Mouse (Mus musculus): ENCODE measurements around the gene Eif4a1. TPM values are rescaled to one million over a fixed set of nuclear protein-coding genes. Genes with fewer than 3 reads are reported as not detected.

The Eif4a1 gene
- 508 TPM for polyA plus RNA-seq (2017; shearing (Covaris generic))

GRCm38 (mm10) chr11:69672211-69672706, at the start of gene Eif4a1:
Eif4a1 (minus strand) TSS chr11:69672423.

GRCm38 (mm10) chr11:69695361-69696181, 23.3 kb upstream of the Eif4a1 start, which contains the start of the genes Tnfsf12 and Tnfsfm13:
Tnfsf12 (minus strand) TSS chr11:69695849.
Tnfsfm13 (minus strand) TSS chr11:69696098.

DNA sequence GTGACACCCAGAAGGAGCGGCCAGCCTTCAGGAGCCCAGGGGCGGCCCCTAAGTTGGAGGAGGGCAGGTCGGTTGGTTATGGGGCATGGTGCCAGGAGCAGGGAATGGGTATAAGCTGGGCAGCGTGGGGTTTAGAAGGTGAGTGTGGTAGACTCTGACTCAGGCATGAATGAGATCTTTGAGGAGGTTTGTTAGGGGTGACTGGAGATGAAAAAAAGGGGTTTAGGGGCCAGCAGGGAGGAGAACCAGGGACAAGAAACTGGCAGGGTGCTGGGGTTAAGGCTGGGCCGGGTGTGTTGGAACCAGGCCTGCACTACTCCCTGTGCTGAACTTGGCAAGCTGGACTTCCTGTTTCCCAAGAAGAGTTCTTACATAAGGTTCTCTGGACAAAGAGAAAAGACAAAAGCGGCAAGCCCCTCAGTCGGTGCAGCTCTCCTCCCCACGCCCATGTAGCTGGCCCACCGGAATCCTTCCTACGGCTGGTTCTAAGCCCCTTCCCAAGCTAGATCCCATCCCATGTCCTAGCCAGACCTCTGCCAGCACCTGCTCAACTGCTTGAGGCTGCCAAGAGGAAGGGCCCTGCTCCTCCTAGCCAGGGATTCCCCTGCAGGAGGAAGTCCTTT, 13.4 kb upstream of the Eif4a1 start, which contains the start of gene Tnfsf13:
TSS of gene Tnfsf13 (minus strand) at position 259 of the 623 bp plus-strand sequence.

GRCm38 (mm10) chr11:69681314-69682208, 9.3 kb upstream of the Eif4a1 start, which contains the start of gene Senp3:
Senp3 (minus strand) TSS chr11:69682084.

GRCm38 (mm10) chr11:69665961-69666664, 6.1 kb downstream of the Eif4a1 start, which contains the start of gene Cd68:
Cd68 (minus strand) TSS chr11:69666153.

DNA sequence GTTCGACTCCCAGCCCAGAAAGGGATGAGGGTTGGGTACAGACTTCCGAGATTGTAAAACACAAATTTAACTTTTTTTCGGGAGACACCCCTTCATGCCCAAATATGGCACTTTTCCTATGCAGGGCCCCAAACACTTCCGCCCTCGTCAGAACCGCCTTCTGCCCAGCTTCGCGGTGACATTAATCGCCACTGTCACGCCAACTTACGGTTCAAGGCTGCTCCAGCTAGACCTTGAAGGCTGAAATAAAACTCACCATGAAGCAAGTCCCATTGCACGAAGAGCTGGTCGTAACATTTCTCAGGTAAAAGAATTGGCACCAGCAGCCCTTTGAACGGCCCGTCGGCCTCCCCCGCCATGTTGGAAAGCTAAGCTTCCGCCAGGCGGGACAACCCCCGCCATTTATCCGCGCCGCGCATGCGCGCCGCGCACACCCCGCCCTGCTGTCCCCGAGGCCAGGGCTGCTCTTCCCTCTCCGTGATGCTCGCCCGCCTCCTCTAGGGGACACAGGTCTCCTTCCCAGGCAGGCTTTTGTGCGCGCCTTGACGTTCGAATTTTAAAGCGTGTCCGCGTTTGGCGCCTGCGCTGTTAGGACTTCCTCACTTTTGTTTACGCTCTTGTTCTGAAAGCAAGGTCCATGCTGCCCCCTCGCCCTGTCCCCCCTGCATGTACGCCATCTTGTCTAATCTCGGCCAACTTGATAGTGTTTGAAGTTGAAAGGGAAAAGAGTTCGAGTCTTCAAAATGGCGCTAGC, 9.8 kb downstream of the Eif4a1 start, which contains the start of gene Mpdu1:
TSS of gene Mpdu1 (minus strand) at position 430 of the 754 bp plus-strand sequence.

DNA sequence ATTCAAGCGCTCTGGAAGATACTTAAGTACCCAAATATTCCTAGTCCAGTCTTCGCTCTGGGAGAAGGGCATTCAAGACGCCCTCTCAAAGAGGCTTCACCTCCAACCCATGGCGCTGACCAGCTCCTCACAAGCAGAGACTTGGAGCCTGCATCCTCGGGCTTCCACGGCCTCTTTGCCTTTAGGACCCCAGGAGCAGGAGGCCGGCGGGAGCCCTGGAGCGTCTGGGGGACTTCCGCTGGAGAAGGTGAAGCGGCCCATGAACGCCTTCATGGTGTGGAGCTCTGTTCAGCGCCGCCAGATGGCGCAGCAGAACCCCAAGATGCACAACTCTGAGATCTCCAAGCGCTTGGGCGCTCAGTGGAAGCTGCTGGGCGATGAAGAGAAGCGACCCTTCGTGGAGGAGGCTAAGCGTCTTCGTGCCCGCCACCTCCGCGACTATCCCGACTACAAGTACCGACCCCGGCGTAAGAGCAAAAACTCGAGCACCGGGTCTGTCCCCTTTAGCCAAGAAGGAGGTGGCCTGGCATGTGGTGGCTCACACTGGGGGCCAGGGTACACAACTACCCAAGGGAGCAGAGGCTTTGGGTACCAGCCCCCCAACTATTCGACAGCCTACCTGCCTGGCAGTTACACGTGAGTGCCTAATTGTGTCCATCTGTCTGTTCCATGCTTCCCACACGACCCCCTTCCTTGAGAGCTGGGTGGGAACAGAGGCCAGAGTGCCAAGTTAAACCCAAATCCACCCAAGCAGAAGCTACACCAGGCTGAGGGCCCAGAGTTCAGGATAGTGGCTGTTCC, 16.8 kb downstream of the Eif4a1 start, which contains the start of gene Sox15:
TSS of gene Sox15 (plus strand) at position 51 of the 801 bp plus-strand sequence.

GRCm38 (mm10) chr11:69632284-69633089, 39.7 kb downstream of the Eif4a1 start, which contains the start of gene Fxr2:
Fxr2 (plus strand) TSS chr11:69632990.

DNA sequence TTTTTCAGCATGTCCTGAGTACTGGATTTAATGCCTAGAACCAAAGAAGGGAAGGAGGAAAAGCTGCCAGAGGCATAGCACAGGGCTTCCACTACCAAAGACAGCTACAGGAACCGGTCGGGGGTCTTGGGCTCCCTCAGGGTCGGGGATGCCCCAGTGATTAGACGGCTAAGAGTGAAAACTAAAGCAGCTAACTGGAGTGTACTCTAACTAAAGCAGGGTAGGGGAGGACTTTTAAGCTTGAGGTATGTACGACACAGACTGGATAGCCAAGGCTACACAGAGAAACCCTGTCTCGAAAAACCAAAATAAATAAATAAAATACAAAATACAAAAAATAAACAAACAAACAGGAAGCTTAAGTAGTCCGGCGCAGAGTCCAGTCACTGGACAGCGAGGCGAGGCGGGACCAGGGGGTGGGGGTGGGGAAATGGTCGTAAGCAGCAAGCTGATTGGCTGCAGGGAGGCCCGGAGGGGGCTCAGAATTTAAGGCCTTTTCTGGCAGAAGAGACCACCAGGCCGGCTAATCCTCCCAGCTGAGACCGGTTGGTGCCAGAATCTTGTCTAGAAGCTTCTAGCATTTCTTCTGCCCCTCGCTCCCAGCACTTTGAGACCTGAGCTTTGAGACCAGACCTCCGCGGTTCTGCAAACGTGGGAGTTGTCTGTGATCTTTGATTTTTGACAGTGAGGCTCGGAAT, 50.5 kb downstream of the Eif4a1 start, which contains the start of gene Sat2:
TSS of gene Sat2 (plus strand) at position 454 of the 698 bp plus-strand sequence.

GRCm38 (mm10) chr11:69617805-69618204, 54.4 kb downstream of the Eif4a1 start, which contains the start of gene Shbg:
Shbg (minus strand) TSS chr11:69617905.

Other genes starting within 250 kb of the Eif4a1 start
- not detected for gene Dnah2, start 123.3 kb downstream of the Eif4a1 start, polyA plus RNA-seq (2017; shearing (Covaris generic))
- gene Efnb3, start 112.2 kb downstream of the Eif4a1 start, polyA plus RNA-seq (2017; shearing (Covaris generic)): 0.27 TPM
- gene Wrap53, start 92.2 kb downstream of the Eif4a1 start, polyA plus RNA-seq (2017; shearing (Covaris generic)): 32.4 TPM
- gene Trp53, start 92.1 kb downstream of the Eif4a1 start, polyA plus RNA-seq (2017; shearing (Covaris generic)): 242 TPM
- 0.20 TPM for gene Atp1b2, start 66.5 kb downstream of the Eif4a1 start, polyA plus RNA-seq (2017; shearing (Covaris generic))
- not detected for gene Shbg, start 54.5 kb downstream of the Eif4a1 start, polyA plus RNA-seq (2017; shearing (Covaris generic))
- not detected for gene Sat2, start 50.4 kb downstream of the Eif4a1 start, polyA plus RNA-seq (2017; shearing (Covaris generic))
- 11.9 TPM for gene Fxr2, start 39.4 kb downstream of the Eif4a1 start, polyA plus RNA-seq (2017; shearing (Covaris generic))
- gene Sox15, start 17.1 kb downstream of the Eif4a1 start, polyA plus RNA-seq (2017; shearing (Covaris generic)): not detected
- gene Mpdu1, start 9.8 kb downstream of the Eif4a1 start, polyA plus RNA-seq (2017; shearing (Covaris generic)): 56.1 TPM
- gene Cd68, start 6.3 kb downstream of the Eif4a1 start, polyA plus RNA-seq (2017; shearing (Covaris generic)): 10.3 TPM
- 39.6 TPM for gene Senp3, start 9.7 kb upstream of the Eif4a1 start, polyA plus RNA-seq (2017; shearing (Covaris generic))
- gene Tnfsf13, start 13.4 kb upstream of the Eif4a1 start, polyA plus RNA-seq (2017; shearing (Covaris generic)): 0.29 TPM
- not detected for gene Tnfsf12, start 23.4 kb upstream of the Eif4a1 start, polyA plus RNA-seq (2017; shearing (Covaris generic))
- gene Tnfsfm13, start 23.7 kb upstream of the Eif4a1 start, polyA plus RNA-seq (2017; shearing (Covaris generic)): not detected
- 58.0 TPM for gene Polr2a, start 86.2 kb upstream of the Eif4a1 start, polyA plus RNA-seq (2017; shearing (Covaris generic))
- not detected for gene Slc35g3, start 89.5 kb upstream of the Eif4a1 start, polyA plus RNA-seq (2017; shearing (Covaris generic))
- 5.8 TPM for gene Zbtb4, start 93.5 kb upstream of the Eif4a1 start, polyA plus RNA-seq (2017; shearing (Covaris generic))
- 6.2 TPM for gene Chrnb1, start 123.5 kb upstream of the Eif4a1 start, polyA plus RNA-seq (2017; shearing (Covaris generic))
- gene Fgf11, start 129.4 kb upstream of the Eif4a1 start, polyA plus RNA-seq (2017; shearing (Covaris generic)): not detected
- not detected for gene Tmem102, start 133.2 kb upstream of the Eif4a1 start, polyA plus RNA-seq (2017; shearing (Covaris generic))
- gene Gm39566, start 142.9 kb upstream of the Eif4a1 start, polyA plus RNA-seq (2017; shearing (Covaris generic)): not detected
- not detected for gene Spem2, start 146.0 kb upstream of the Eif4a1 start, polyA plus RNA-seq (2017; shearing (Covaris generic))
- gene Spem1, start 149.8 kb upstream of the Eif4a1 start, polyA plus RNA-seq (2017; shearing (Covaris generic)): not detected
- gene Nlgn2, start 165.4 kb upstream of the Eif4a1 start, polyA plus RNA-seq (2017; shearing (Covaris generic)): 0.61 TPM
- 113 TPM for gene Tmem256, start 166.1 kb upstream of the Eif4a1 start, polyA plus RNA-seq (2017; shearing (Covaris generic))
- 27.8 TPM for gene Plscr3, start 174.0 kb upstream of the Eif4a1 start, polyA plus RNA-seq (2017; shearing (Covaris generic))
- gene Tnk1, start 186.3 kb upstream of the Eif4a1 start, polyA plus RNA-seq (2017; shearing (Covaris generic)): not detected
- not detected for gene Tmem95, start 205.6 kb upstream of the Eif4a1 start, polyA plus RNA-seq (2017; shearing (Covaris generic))
- 2.3 TPM for gene Kctd11, start 209.0 kb upstream of the Eif4a1 start, polyA plus RNA-seq (2017; shearing (Covaris generic))
- 663 TPM for gene Acap1, start 223.1 kb upstream of the Eif4a1 start, polyA plus RNA-seq (2017; shearing (Covaris generic))
- gene 2810408A11Rik, start 228.6 kb upstream of the Eif4a1 start, polyA plus RNA-seq (2017; shearing (Covaris generic)): 3.0 TPM
- gene Neurl4, start 228.6 kb upstream of the Eif4a1 start, polyA plus RNA-seq (2017; shearing (Covaris generic)): 5.7 TPM
- gene Gps2, start 241.5 kb upstream of the Eif4a1 start, polyA plus RNA-seq (2017; shearing (Covaris generic)): 163 TPM
- gene Eif5a, start 249.5 kb upstream of the Eif4a1 start, polyA plus RNA-seq (2017; shearing (Covaris generic)): 1,233 TPM

All from inflammation-experienced regulatory T-cells, adult 16 weeks (primary cell).